Mouse (Mus musculus): ENCODE measurements around the gene Rcc1l.
A peak's percentile ranks its signal among the peaks of the same experiment; 100 is the strongest.

DNA sequence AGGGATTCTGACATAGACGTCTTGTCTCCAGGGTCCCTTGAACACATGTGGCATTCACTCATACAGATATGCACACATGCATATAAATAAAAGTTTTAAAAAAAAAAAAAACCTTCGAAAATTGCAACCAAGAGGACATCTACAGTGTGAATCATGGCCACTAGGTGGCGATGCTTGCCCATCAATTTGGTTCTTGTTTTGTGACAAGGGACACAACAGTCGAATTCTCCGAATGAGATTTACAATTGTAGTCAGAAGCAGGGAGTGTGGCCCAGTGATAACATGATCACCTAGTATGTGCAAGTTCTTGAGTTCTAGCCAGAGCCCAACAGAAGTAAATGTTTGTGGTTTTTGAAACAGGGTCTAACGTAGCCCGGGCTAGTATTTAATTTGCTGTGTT, 3.3 kb upstream of the Rcc1l start:
- TF ChIP-seq CTCF (conservative IDR thresholded peaks at IDR 0.05; ENCODE audit: low read length) (peak; percentile 76), POU5F1 (IDR thresholded peaks at IDR 0.05; ENCODE audit: borderline replicate concordance, low read length) (no peak)

All from E14TG2a.4 (cell line).